Mouse (Mus musculus) limb, embryonic 14.5 days (tissue): ENCODE measurements around the gene Glrx. TPM values are rescaled to one million over a fixed set of nuclear protein-coding genes. Genes with fewer than 3 reads are reported as not detected.

Experiments
- ATAC-seq: fragments of 200-750 bp; cut with Nextera tagmentation; 2 replicates; pipeline ENCODE4 v1.8.0; 2017; ENCODE audit warnings: low read depth, moderate number of reproducible peaks, moderate TSS enrichment; ENCODE audit not compliant: low FRiP score
- DNase-seq: peaks from one replicate; pipeline ENCODE4 v3.0.0-alpha.2; 2015; ENCODE audit warnings: low spot score
- H3K27ac ChIP-seq: fragments of 300-500 bp; sonication (generic); replicated peaks from 2 replicates; pipeline ENCODE4 v1.5.1; 2014; ENCODE audit warnings: low read depth, mild to moderate bottlenecking, low read length, moderate library complexity, mixed read lengths
- H3K27me3 ChIP-seq: fragments of 300-500 bp; sonication (generic); 2 replicates; pipeline ENCODE4 v1.6.1; 2014; ENCODE audit warnings: low read length, mixed read lengths; ENCODE audit not compliant: control insufficient read depth, insufficient read depth
- H3K36me3 ChIP-seq: fragments of 300-500 bp; sonication (generic); 2 replicates; pipeline ENCODE4 v1.6.1; 2014; ENCODE audit warnings: mild to moderate bottlenecking, low read length, moderate library complexity, mixed read lengths; ENCODE audit not compliant: control insufficient read depth, insufficient read depth
- H3K4me1 ChIP-seq: fragments of 300-500 bp; sonication (generic); 2 replicates; pipeline ENCODE4 v1.6.1; 2014; ENCODE audit warnings: antibody characterized with exemption, low read length, mixed read lengths; ENCODE audit not compliant: control insufficient read depth, insufficient read depth
- H3K4me2 ChIP-seq: fragments of 300-500 bp; sonication (generic); replicated peaks from 2 replicates; pipeline ENCODE4 v1.6.1; 2014; ENCODE audit warnings: low read depth, mild to moderate bottlenecking, low read length, moderate library complexity; ENCODE audit not compliant: severe bottlenecking
- H3K4me3 ChIP-seq: fragments of 300-500 bp; sonication (generic); replicated peaks from 2 replicates; pipeline ENCODE4 v1.5.1; 2014; ENCODE audit warnings: low read length
- H3K9ac ChIP-seq: fragments of 300-500 bp; sonication (generic); 2 replicates; pipeline ENCODE4 v1.6.1; 2014; ENCODE audit warnings: mild to moderate bottlenecking, low read depth, low read length, moderate library complexity; ENCODE audit not compliant: severe bottlenecking
- H3K9me3 ChIP-seq: fragments of 300-500 bp; sonication (generic); 2 replicates; pipeline ENCODE4 v1.6.1; 2016; ENCODE audit warnings: low read length; ENCODE audit not compliant: control insufficient read depth
- POLR2A ChIP-seq: fragments of 200-500 bp; IDR thresholded peaks from 2 replicates; pipeline ENCODE4 v1.8.0; 2012; ENCODE audit warnings: inconsistent platforms, mild to moderate bottlenecking, moderate library complexity, borderline replicate concordance; ENCODE audit not compliant: insufficient read depth, insufficient read length; ENCODE audit errors: extremely low read depth
- WGBS: fragments of 180-500 bp; shearing (Covaris S2); extraction: QIAGEN DNeasy Blood & Tissue Kit; methylation state at CpG from one replicate; pipeline ENCODE4 v1.1.7; 2014; 5-methylcytosine and 5-hydroxymethylcytosine counted together
- polyA plus RNA-seq, 2 experiments: library from polyadenylated mRNA; depleted of rRNA in 1 of 2; stranded (reverse) in 1 of 2; unstranded in 1 of 2; fragments of >200 nt; fragmentation: Nextera tagmentation in 1 of 2; extraction: Ambion mirVana in 1 of 2; gene quantifications; 2 replicates each; pipeline versions ENCODE4 v1.2.1 to v1.2.3; 2012 to 2014

Gene Glrx
- 27.4 and 28.0 TPM in 2 replicates for polyA plus RNA-seq (2012; rRNA removed)
- 43.0 and 50.1 TPM in 2 replicates for polyA plus RNA-seq (2014; fragmentation: Nextera tagmentation; extraction: Ambion mirVana)

DNA sequence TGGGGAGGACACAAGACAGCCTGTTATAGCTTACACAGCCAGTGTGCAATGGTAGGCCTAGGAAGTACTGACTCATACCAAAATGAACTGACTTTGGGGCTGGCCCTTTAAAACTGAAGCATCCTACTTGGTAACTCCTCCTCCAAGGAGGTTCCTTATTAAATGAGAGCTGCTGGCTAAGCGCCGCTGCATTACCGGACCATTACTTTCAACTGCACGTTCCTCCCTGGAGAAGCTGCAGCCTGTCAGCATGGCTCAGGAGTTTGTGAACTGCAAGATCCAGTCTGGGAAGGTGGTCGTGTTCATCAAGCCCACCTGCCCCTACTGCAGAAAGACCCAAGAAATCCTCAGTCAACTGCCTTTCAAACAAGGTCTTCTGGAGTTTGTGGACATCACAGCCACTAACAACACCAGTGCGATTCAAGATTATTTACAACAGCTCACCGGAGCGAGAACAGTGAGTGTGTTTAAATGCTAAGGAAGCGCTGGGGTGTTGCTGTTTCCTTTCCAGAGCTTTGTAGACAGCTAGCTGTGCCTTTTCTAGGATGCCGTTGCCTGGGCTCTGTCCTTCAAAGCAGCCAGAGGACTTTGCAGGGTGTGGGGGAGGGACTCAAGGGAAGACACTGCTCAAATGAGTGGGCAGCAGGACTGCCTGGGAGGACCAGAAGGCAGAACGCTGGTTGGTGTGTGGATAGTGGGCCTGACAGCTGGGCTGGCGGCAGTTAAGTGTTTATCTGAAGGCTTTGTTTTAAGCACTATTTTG, at the start of gene Glrx:
Glrx (plus strand) TSS at position 150 of the 763 bp plus-strand sequence.
- Histone ChIP-seq H3K36me3 (no peaks in the 10 kb centered on the region), H3K27ac (peak within 1 kb of the TSS; percentile 10; the same call in 1 of the 2 replicates), H3K4me2 (peak within 1 kb of the TSS; percentile 65), H3K27me3 (no peaks in the 10 kb centered on the region), H3K4me1 (peaks cover 13% of the 10 kb centered on the region), H3K9me3 (no peaks in the 10 kb centered on the region), H3K9ac (peak within 1 kb of the TSS; percentile 55), H3K4me3 (peak within 1 kb of the TSS; percentile 40)
- peak; percentile 91 for DNase-seq
- ATAC-seq, result peak; percentile 88
- TF ChIP-seq POLR2A, result no peak
- WGBS, result 4% methylated on average over 12 of the region's 12 CpGs

DNA sequence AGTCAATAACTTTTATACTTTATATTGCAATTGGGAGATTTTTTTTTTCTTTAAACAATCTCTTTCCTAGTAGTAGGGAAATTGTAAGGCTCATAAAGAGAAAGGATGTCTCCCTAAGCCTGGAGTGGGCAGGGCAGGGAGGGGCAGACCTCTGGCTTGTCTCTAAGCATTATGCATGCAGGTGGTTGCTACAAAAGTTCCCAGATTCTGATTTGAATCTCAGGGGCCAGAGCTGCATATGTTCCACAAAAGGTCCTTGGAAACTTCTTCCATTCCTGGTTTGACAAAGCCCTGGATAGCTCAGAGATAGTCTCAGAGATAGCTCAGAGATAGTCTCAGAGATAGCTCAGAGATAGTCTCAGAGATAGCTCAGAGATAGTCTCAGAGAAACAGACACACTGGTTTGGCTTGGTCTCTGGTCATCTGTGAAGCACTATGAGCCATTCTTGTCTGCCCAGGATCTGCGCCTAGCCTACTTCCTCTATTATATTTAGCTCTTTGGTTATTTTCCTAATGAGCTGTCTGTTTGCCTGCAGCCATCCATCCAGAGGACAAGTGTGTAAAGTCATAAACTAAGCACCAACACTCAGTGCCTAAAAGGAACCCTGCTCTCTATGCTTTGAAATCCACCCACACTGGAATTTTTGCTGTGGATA, 49.0 kb upstream of the Glrx start:
- H3K4me2 ChIP-seq, result no peak overlapping the region

GRCm38 (mm10) chr13:75793863-75794629, 45.6 kb upstream of the Glrx start:
- Histone ChIP-seq H3K4me3 (no peak overlapping the region), H3K36me3 (no peaks in the 10 kb centered on the region), H3K27me3 (no peaks in the 10 kb centered on the region), H3K4me1 (no peaks in the 10 kb centered on the region), H3K27ac (no peak overlapping the region), H3K9me3 (no peaks in the 10 kb centered on the region), H3K4me2 (no peak overlapping the region), H3K9ac (no peak overlapping the region)
- DNase-seq (no peak), ATAC-seq (no peak)
- WGBS, result 66% methylated on average over 6 of the region's 6 CpGs
- no peak for TF ChIP-seq POLR2A

More for the DNA sequence above, 49.0 kb upstream of the Glrx start:
- H3K9me3 ChIP-seq, result no peaks in the 10 kb centered on the region
- no peak overlapping the region for H3K9ac ChIP-seq
- no peak for DNase-seq
- ATAC-seq, result no peak
- H3K4me1 ChIP-seq, result no peaks in the 10 kb centered on the region
- no peak overlapping the region for H3K4me3 ChIP-seq
- WGBS, result 78% methylated on average over 1 of the region's 1 CpGs
- H3K27ac ChIP-seq, result no peak overlapping the region
- no peaks in the 10 kb centered on the region for H3K36me3 ChIP-seq
- TF ChIP-seq POLR2A, result no peak
- H3K27me3 ChIP-seq, result no peaks in the 10 kb centered on the region

- no peak overlapping the region for H3K27ac ChIP-seq
- H3K4me2 ChIP-seq, result peak overlapping the region; percentile 43
- no peaks in the 10 kb centered on the region for H3K4me1 ChIP-seq
- H3K27me3 ChIP-seq, result no peaks in the 10 kb centered on the region
- 31% methylated on average over 18 of the region's 18 CpGs for WGBS
- DNase-seq (peak; percentile 82), ATAC-seq (peak; percentile 93)
- TF ChIP-seq POLR2A, result peak; percentile 44; the same call in 1 of the 2 replicates
- H3K4me3 ChIP-seq, result peak overlapping the region; percentile 15; the same call in 1 of the 2 replicates
- no peaks in the 10 kb centered on the region for H3K9me3 ChIP-seq
- H3K36me3 ChIP-seq, result no peaks in the 10 kb centered on the region
- H3K9ac ChIP-seq, result no peak overlapping the region
Measured at GRCm38 (mm10) chr13:75797369-75798141, 42.1 kb upstream of the Glrx start.
